Mouse (Mus musculus): ENCODE results near the gene Col7a1. TPM values are rescaled to one million over a fixed set of nuclear protein-coding genes. Genes with fewer than 3 reads are reported as not detected.

Gene Col7a1
- polyA plus RNA-seq, 1 experiment: 0.78 TPM

GRCm38 (mm10) chr9:108996411-108996810 is 43.0 kb downstream of the Col7a1 start:
- no peak for TF ChIP-seq CTCF (IDR thresholded peaks at IDR 0.05; ENCODE audit: low read depth, low read length)
- no peak for TF ChIP-seq POLR2A (IDR thresholded peaks at IDR 0.05; ENCODE audit: borderline replicate concordance, low read depth, low read length)
- Histone ChIP-seq H3K4me3 (ENCODE audit: insufficient read depth, low read length) (no peak overlapping the region), H3K4me1 (ENCODE audit: control insufficient read depth, insufficient read depth, low read length) (peaks cover 55% of the 10 kb centered on the region), H3K27ac (ENCODE audit: insufficient read depth, low read depth, low read length) (no peak overlapping the region)

GRCm38 (mm10) chr9:108998287-108999166 is 45.1 kb downstream of the Col7a1 start:
- Histone ChIP-seq H3K4me1 (ENCODE audit: control insufficient read depth, insufficient read depth, low read length) (peaks cover 46% of the 10 kb centered on the region), H3K4me3 (ENCODE audit: insufficient read depth, low read length) (peak overlapping the region; percentile 22), H3K27ac (ENCODE audit: insufficient read depth, low read depth, low read length) (peak overlapping the region; percentile 85)
- TF ChIP-seq CTCF (IDR thresholded peaks at IDR 0.05; ENCODE audit: low read depth, low read length) (no peak), POLR2A (IDR thresholded peaks at IDR 0.05; ENCODE audit: borderline replicate concordance, low read depth, low read length) (no peak)

- TF ChIP-seq CTCF (IDR thresholded peaks at IDR 0.05; ENCODE audit: low read depth, low read length) (no peak), POLR2A (IDR thresholded peaks at IDR 0.05; ENCODE audit: borderline replicate concordance, low read depth, low read length) (no peak)
- peaks cover 46% of the 10 kb centered on the region for H3K4me1 ChIP-seq (ENCODE audit: control insufficient read depth, insufficient read depth, low read length)
- H3K27ac ChIP-seq (ENCODE audit: insufficient read depth, low read depth, low read length): peak overlapping the region; percentile 85
- peak overlapping the region; percentile 22; the same call in 1 of the 2 replicates for H3K4me3 ChIP-seq (ENCODE audit: insufficient read depth, low read length)
These were observed 45.8 kb downstream of the Col7a1 start for GRCm38 (mm10) chr9:108999167-108999526.

- Histone ChIP-seq H3K4me3 (ENCODE audit: insufficient read depth, low read length) (no peak overlapping the region), H3K4me1 (ENCODE audit: control insufficient read depth, insufficient read depth, low read length) (peaks cover 35% of the 10 kb centered on the region), H3K27ac (ENCODE audit: insufficient read depth, low read depth, low read length) (no peak overlapping the region)
- TF ChIP-seq CTCF (IDR thresholded peaks at IDR 0.05; ENCODE audit: low read depth, low read length) (peak; percentile 94), POLR2A (IDR thresholded peaks at IDR 0.05; ENCODE audit: borderline replicate concordance, low read depth, low read length) (no peak)
These were observed 47.3 kb downstream of the Col7a1 start for GRCm38 (mm10) chr9:109000726-109001125.

GRCm38 (mm10) chr9:109003201-109003600 is 49.8 kb downstream of the Col7a1 start:
- TF ChIP-seq CTCF (IDR thresholded peaks at IDR 0.05; ENCODE audit: low read depth, low read length): no peak
- TF ChIP-seq POLR2A (IDR thresholded peaks at IDR 0.05; ENCODE audit: borderline replicate concordance, low read depth, low read length): no peak
- Histone ChIP-seq H3K4me1 (ENCODE audit: control insufficient read depth, insufficient read depth, low read length) (peaks cover 18% of the 10 kb centered on the region), H3K4me3 (ENCODE audit: insufficient read depth, low read length) (no peak overlapping the region), H3K27ac (ENCODE audit: insufficient read depth, low read depth, low read length) (no peak overlapping the region)

- Histone ChIP-seq H3K4me3 (ENCODE audit: insufficient read depth, low read length) (no peak overlapping the region), H3K27ac (ENCODE audit: insufficient read depth, low read depth, low read length) (no peak overlapping the region), H3K4me1 (ENCODE audit: control insufficient read depth, insufficient read depth, low read length) (no peaks in the 10 kb centered on the region)
- TF ChIP-seq POLR2A (IDR thresholded peaks at IDR 0.05; ENCODE audit: borderline replicate concordance, low read depth, low read length) (no peak), CTCF (IDR thresholded peaks at IDR 0.05; ENCODE audit: low read depth, low read length) (no peak)
These were observed 53.8 kb downstream of the Col7a1 start for GRCm38 (mm10) chr9:109007025-109007780.

GRCm38 (mm10) chr9:109008081-109008480 is 54.7 kb downstream of the Col7a1 start:
- Histone ChIP-seq H3K4me3 (ENCODE audit: insufficient read depth, low read length) (no peak overlapping the region), H3K27ac (ENCODE audit: insufficient read depth, low read depth, low read length) (no peak overlapping the region), H3K4me1 (ENCODE audit: control insufficient read depth, insufficient read depth, low read length) (no peaks in the 10 kb centered on the region)
- no peak for TF ChIP-seq POLR2A (IDR thresholded peaks at IDR 0.05; ENCODE audit: borderline replicate concordance, low read depth, low read length)
- no peak for TF ChIP-seq CTCF (IDR thresholded peaks at IDR 0.05; ENCODE audit: low read depth, low read length)

- TF ChIP-seq POLR2A (IDR thresholded peaks at IDR 0.05; ENCODE audit: borderline replicate concordance, low read depth, low read length) (no peak), CTCF (IDR thresholded peaks at IDR 0.05; ENCODE audit: low read depth, low read length) (no peak)
- Histone ChIP-seq H3K27ac (ENCODE audit: insufficient read depth, low read depth, low read length) (no peak overlapping the region), H3K4me3 (ENCODE audit: insufficient read depth, low read length) (no peak overlapping the region), H3K4me1 (ENCODE audit: control insufficient read depth, insufficient read depth, low read length) (no peaks in the 10 kb centered on the region)
These were observed 55.7 kb downstream of the Col7a1 start for GRCm38 (mm10) chr9:109008994-109009635.

GRCm38 (mm10) chr9:109009636-109010315 is 56.4 kb downstream of the Col7a1 start:
- H3K27ac ChIP-seq (ENCODE audit: insufficient read depth, low read depth, low read length): no peak overlapping the region
- H3K4me1 ChIP-seq (ENCODE audit: control insufficient read depth, insufficient read depth, low read length): no peaks in the 10 kb centered on the region
- no peak overlapping the region for H3K4me3 ChIP-seq (ENCODE audit: insufficient read depth, low read length)
- no peak for TF ChIP-seq POLR2A (IDR thresholded peaks at IDR 0.05; ENCODE audit: borderline replicate concordance, low read depth, low read length)
